In genomic region chr19:4018743-4019583, GRCm38 (mm10) we compare ENCODE assay signal across 7 mouse cellular contexts. TPM values are rescaled to one million over a fixed set of nuclear protein-coding genes. Genes with fewer than 3 reads are reported as not detected.
DNase-seq lines count a peak whose midpoint lies in the region; TF ChIP-seq lines count a peak whose summit lies in the region.

No protein-coding gene starts in this region.

- no peaks in the 10 kb centered on the region for H3K36me3 ChIP-seq in megakaryocyte, embryonic 14.5 days (replicated peaks; ENCODE audit: low read length)

- H3K4me1 ChIP-seq in cortical plate, adult 2 months (ENCODE audit: control insufficient read depth, insufficient read depth, low read length), result no peaks in the 10 kb centered on the region
- peaks cover 43% of the 10 kb centered on the region for H3K4me1 ChIP-seq in megakaryocyte, embryonic 14.5 days

- no peaks in the 10 kb centered on the region for H3K9me3 ChIP-seq in megakaryocyte, embryonic 14.5 days

- DNase-seq in adrenal gland, adult 18-20 months (ENCODE audit: low spot score in 2 of 2), result peak; percentile 66 to 71
- peak; percentile 75 to 82 for DNase-seq in gastrocnemius, adult 8-10 months (ENCODE audit: low spot score in 2 of 2)
- peak; percentile 86 for DNase-seq in induced T-regulatory cell, adult 2 months (ENCODE audit: low read depth)
- DNase-seq in left cerebral cortex, adult 8-10 months (ENCODE audit: low spot score in 2 of 2), result peak; percentile 46 to 68
- peak; percentile 70 for DNase-seq in right cerebral cortex, postnatal 25 days

- TF ChIP-seq CTCF in cortical plate, adult 2 months (IDR thresholded peaks at IDR 0.05; ENCODE audit: extremely low read depth, insufficient read depth, low read length), result peak; percentile 83

- H3K27ac ChIP-seq in cortical plate, adult 2 months (ENCODE audit: insufficient read depth, low read length), result no peak overlapping the region

- no peak overlapping the region for H3K4me3 ChIP-seq in cortical plate, adult 2 months (ENCODE audit: insufficient read depth, low read length)
- H3K4me3 ChIP-seq in megakaryocyte, embryonic 14.5 days (replicated peaks), result peak overlapping the region; percentile 38

- TF ChIP-seq POLR2A in cortical plate, adult 2 months (IDR thresholded peaks at IDR 0.05; ENCODE audit: extremely low read depth, insufficient read depth, low read length), result no peak

- H3K27me3 ChIP-seq in megakaryocyte, embryonic 14.5 days (replicated peaks), result no peaks in the 10 kb centered on the region

RNA-seq across cellular contexts. Expression of gene Ndufv1, which starts 6.4 kb away (rescaled TPM):
- total RNA-seq in adrenal gland, adult 18-20 months (2021), result 100 to 1,000 TPM; 359 to 601 TPM
- 260 and 262 TPM in 2 replicates for polyA plus RNA-seq in cortical plate, adult 2 months (2012; rRNA removed)
- 100 to 1,000 TPM; 435 to 477 (median 462) TPM for total RNA-seq in gastrocnemius, adult 8-10 months (2022)
- 100 to 1,000 TPM; 243 to 273 (median 258) TPM for total RNA-seq in left cerebral cortex, adult 8-10 months (2022)
- 111 and 122 TPM in 2 replicates for polyA plus RNA-seq in megakaryocyte, embryonic 14.5 days (2012; ENCODE audit: insufficient read depth, low replicate concordance)

RNA-seq across cellular contexts. Expression of gene Doc2g, which starts 15.8 kb away (rescaled TPM):
- 1 to 10 TPM; 1.9 to 2.4 TPM for total RNA-seq in adrenal gland, adult 18-20 months (2021)
- 9.4 and 11.7 TPM in 2 replicates for polyA plus RNA-seq in cortical plate, adult 2 months (2012; rRNA removed)
- 1 to 10 TPM in 1 of 4 experiments, under 1 TPM in 3; 0.36 to 1.2 (median 0.73) TPM for total RNA-seq in gastrocnemius, adult 8-10 months (2022)
- total RNA-seq in left cerebral cortex, adult 8-10 months (2022), result 10 to 100 TPM in 1 of 4 experiments, 1 to 10 TPM in 3; 3.9 to 11.7 (median 4.1) TPM
- polyA plus RNA-seq in megakaryocyte, embryonic 14.5 days (2012; ENCODE audit: insufficient read depth, low replicate concordance), result 2.7 and 7.3 TPM in 2 replicates

RNA-seq across cellular contexts. Expression of gene Gm49405, which starts 18.5 kb away (rescaled TPM):
- total RNA-seq in adrenal gland, adult 18-20 months (2021), result 1 to 10 TPM; 1.1 TPM
- polyA plus RNA-seq in cortical plate, adult 2 months (2012; rRNA removed), result 3.1 and 3.2 TPM in 2 replicates
- total RNA-seq in gastrocnemius, adult 8-10 months (2022), result under 1 TPM; 0.12 to 0.39 (median 0.15) TPM
- total RNA-seq in left cerebral cortex, adult 8-10 months (2022), result 1 to 10 TPM in 2 of 4 experiments, under 1 TPM in 2; 0.76 to 1.3 (median 1.1) TPM
- polyA plus RNA-seq in megakaryocyte, embryonic 14.5 days (2012; ENCODE audit: insufficient read depth, low replicate concordance), result 0.74 and 0.93 TPM in 2 replicates

RNA-seq across cellular contexts. Expression of gene Nudt8, which starts 18.6 kb away (rescaled TPM):
- total RNA-seq in adrenal gland, adult 18-20 months (2021), result 10 to 100 TPM; 27.6 to 33.3 TPM
- polyA plus RNA-seq in cortical plate, adult 2 months (2012; rRNA removed), result 4.7 and 7.6 TPM in 2 replicates
- 10 to 100 TPM; 19.0 to 24.8 (median 22.8) TPM for total RNA-seq in gastrocnemius, adult 8-10 months (2022)
- 10 to 100 TPM in 1 of 4 experiments, 1 to 10 TPM in 3; 7.4 to 10.5 (median 8.9) TPM for total RNA-seq in left cerebral cortex, adult 8-10 months (2022)
- polyA plus RNA-seq in megakaryocyte, embryonic 14.5 days (2012; ENCODE audit: insufficient read depth, low replicate concordance), result 11.7 and 19.3 TPM in 2 replicates

RNA-seq across cellular contexts. Expression of gene Gstp1, which starts 18.8 kb away (rescaled TPM):
- total RNA-seq in adrenal gland, adult 18-20 months (2021), result 100 to 1,000 TPM; 392 to 420 TPM
- 511 and 557 TPM in 2 replicates for polyA plus RNA-seq in cortical plate, adult 2 months (2012; rRNA removed)
- 100 to 1,000 TPM; 411 to 453 (median 419) TPM for total RNA-seq in gastrocnemius, adult 8-10 months (2022)
- 100 to 1,000 TPM; 405 to 436 (median 416) TPM for total RNA-seq in left cerebral cortex, adult 8-10 months (2022)
- 128 and 173 TPM in 2 replicates for polyA plus RNA-seq in megakaryocyte, embryonic 14.5 days (2012; ENCODE audit: insufficient read depth, low replicate concordance)
